ENCODE assay signal across 1 mouse cellular context in the genomic region with DNA sequence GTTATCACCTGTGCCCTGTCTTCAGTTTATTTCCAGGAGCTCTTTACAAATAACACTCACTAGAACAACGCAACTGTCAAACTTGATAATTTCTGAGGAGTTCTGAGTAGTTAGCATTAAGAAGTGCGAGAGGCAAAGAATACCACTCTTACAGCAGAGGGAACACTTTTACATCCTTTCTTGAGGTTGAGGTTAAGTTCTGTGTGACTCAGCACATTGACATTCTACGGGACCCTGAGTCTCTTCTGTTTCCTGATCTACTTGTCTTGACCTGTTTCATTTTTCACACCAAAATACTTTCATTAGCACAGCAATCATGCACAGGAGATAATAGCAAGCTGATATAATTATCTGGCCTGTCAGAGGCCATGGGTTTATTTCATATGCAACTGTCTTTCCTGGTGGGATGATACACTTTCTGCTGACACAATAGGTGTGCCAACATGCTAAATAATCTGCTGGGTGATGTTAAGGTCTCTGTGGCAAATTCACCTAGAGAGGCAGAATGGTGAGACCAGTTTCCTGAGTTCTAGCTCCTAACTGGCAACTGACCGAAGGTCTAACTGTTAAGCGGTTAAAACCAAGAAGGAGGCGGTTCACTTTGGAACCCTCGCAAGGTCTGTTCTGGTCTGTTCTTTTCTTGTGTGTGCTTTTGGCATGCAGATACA.
A peak's percentile ranks its signal among the peaks of the same experiment; 100 is the strongest.
TF ChIP-seq lines count a peak whose summit lies in the region.

No protein-coding gene starts in this region.

TF ChIP-seq in MEL, 35 proteins besides CTCF, POLR2A, EP300 and RAD21 (continued from another document):
- TF ChIP-seq MYC (IDR thresholded peaks at IDR 0.05; ENCODE audit: low read depth, low read length) (no peak), USF1 (IDR thresholded peaks at IDR 0.05; ENCODE audit: low read depth, low read length) (no peak), POLR2AphosphoS2 (IDR thresholded peaks at IDR 0.05; ENCODE audit: low read length) (0 out of 2 replicates have a peak, but pooled peaks have one; percentile 34), MAX (IDR thresholded peaks at IDR 0.05; ENCODE audit: low read length) (peak; percentile 52; the same call in 1 of the 2 replicates), UBTF (IDR thresholded peaks at IDR 0.05; ENCODE audit: borderline replicate concordance, insufficient read depth, low read depth, low read length) (no peak)
